Mouse (Mus musculus): ENCODE data around the gene A930004D18Rik. TPM values are rescaled to one million over a fixed set of nuclear protein-coding genes. Genes with fewer than 3 reads are reported as not detected.

The A930004D18Rik gene
- total and polyA plus RNA-seq, 3 experiments: 0.30 to 1.5 (median 0.65) TPM

GRCm38 (mm10) chr2:18032538-18032895 is 5.0 kb downstream of the A930004D18Rik start:
- Histone ChIP-seq H3K27me3 (ENCODE audit: insufficient read depth, low read length) (peaks cover 81% of the 10 kb centered on the region), H3K4me1 (ENCODE audit: insufficient read depth, low read depth, low read length) (peaks cover 28% of the 10 kb centered on the region), H3K36me3 (replicated peaks) (no peaks in the 10 kb centered on the region), H3K9me3 (replicated peaks) (no peaks in the 10 kb centered on the region), H3K4me3 (ENCODE audit: low read depth, low read length) (no peak overlapping the region)
- ATAC-seq (ENCODE audit: extremely low read depth, insufficient number of reproducible peaks, low FRiP score, poor library complexity, severe bottlenecking) (no peak), DNase-seq (ENCODE audit: low spot score) (no peak)
- no peak for TF ChIP-seq POLR2AphosphoS5 (IDR thresholded peaks at IDR 0.05; ENCODE audit: insufficient replicate concordance, low read depth, low read length)
- TF ChIP-seq CTCF (IDR thresholded peaks at IDR 0.05; ENCODE audit: low read depth, low read length): no peak
- TF ChIP-seq GATA1 (IDR thresholded peaks at IDR 0.05; ENCODE audit: borderline replicate concordance, low read length): no peak
- no peak for TF ChIP-seq TAL1 (conservative IDR thresholded peaks at IDR 0.05; ENCODE audit: low read depth, low read length)
- TF ChIP-seq GATA2 (IDR thresholded peaks at IDR 0.05; ENCODE audit: borderline replicate concordance, low read depth, low read length): no peak

DNA sequence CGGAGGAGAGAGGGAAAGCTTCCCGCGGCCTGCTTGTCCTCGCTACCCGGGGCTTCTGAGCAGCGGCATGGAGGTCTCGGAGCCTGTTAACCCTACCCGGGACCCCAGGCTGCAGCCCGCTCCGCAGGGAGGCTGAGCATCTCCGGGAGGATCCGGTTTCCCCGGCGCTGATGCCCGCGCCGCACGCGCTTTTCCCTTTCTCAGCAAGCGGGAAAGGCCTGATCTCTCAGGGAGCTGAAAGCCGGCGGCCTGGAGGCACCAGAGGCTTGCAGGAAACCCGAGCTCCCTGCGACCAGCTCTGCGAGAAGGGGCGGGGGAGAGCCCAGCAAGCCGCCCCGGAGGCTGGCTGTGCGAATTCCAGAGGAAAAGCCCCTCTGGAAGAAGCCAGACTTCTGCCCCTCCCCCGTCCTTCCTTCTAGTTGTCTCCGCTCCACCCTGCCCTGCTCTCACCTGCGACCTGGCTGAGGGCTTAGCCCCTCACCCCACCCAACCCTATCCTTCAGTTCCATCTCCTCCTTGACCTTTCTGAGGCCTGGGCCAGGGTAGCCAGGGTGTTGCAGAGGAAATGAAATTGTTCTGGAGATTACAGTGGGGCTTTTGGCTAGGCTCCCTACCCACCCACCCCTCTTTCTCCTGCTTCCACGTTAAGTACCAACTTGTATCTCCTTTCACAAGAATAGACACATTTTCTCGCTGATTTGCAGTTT is 5.6 kb downstream of the A930004D18Rik start:
- DNase-seq (ENCODE audit: low spot score) (no peak), ATAC-seq (ENCODE audit: extremely low read depth, insufficient number of reproducible peaks, low FRiP score, poor library complexity, severe bottlenecking) (no peak)
- no peaks in the 10 kb centered on the region for H3K9me3 ChIP-seq (replicated peaks)
- peak overlapping the region; percentile 31; the same call in 1 of the 2 replicates for H3K4me3 ChIP-seq (ENCODE audit: low read depth, low read length)
- peaks cover 79% of the 10 kb centered on the region for H3K27me3 ChIP-seq (ENCODE audit: insufficient read depth, low read length)
- H3K36me3 ChIP-seq (replicated peaks): no peaks in the 10 kb centered on the region
- H3K4me1 ChIP-seq (ENCODE audit: insufficient read depth, low read depth, low read length): peaks cover 32% of the 10 kb centered on the region
- TF ChIP-seq TAL1 (conservative IDR thresholded peaks at IDR 0.05; ENCODE audit: low read depth, low read length) (no peak), POLR2AphosphoS5 (IDR thresholded peaks at IDR 0.05; ENCODE audit: insufficient replicate concordance, low read depth, low read length) (no peak), GATA1 (IDR thresholded peaks at IDR 0.05; ENCODE audit: borderline replicate concordance, low read length) (no peak), GATA2 (IDR thresholded peaks at IDR 0.05; ENCODE audit: borderline replicate concordance, low read depth, low read length) (no peak), CTCF (IDR thresholded peaks at IDR 0.05; ENCODE audit: low read depth, low read length) (no peak)

DNA sequence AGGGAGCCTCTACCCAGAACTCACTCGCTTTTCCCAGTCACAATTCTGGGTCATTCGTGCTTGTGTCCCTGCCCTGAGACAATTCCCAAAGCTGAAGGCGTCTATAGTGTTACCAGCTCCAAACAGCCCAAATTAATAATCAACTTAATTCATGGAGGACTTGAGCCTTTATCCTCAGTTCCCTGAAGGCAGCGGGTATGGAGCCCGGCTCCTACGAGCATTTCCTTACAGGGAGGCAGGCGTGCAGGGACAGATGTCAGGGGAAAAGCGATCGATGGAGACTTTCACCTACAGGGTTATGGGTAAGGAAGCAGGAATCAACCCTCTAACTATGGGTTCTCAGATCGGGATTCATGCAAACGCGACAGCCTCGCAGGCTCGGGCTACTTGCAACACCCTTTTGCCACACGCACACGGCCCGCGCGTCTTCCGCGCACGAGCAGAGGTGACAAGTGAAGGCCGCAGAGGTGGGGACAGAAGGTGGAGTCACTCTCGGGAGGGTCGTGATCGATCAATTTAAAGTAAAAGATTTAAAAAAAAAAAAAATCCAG is 6.2 kb downstream of the A930004D18Rik start:
- TF ChIP-seq GATA1 (IDR thresholded peaks at IDR 0.05; ENCODE audit: borderline replicate concordance, low read length) (no peak), TAL1 (conservative IDR thresholded peaks at IDR 0.05; ENCODE audit: low read depth, low read length) (no peak), GATA2 (IDR thresholded peaks at IDR 0.05; ENCODE audit: borderline replicate concordance, low read depth, low read length) (no peak), POLR2AphosphoS5 (IDR thresholded peaks at IDR 0.05; ENCODE audit: insufficient replicate concordance, low read depth, low read length) (no peak), CTCF (IDR thresholded peaks at IDR 0.05; ENCODE audit: low read depth, low read length) (no peak)
- no peak for ATAC-seq (ENCODE audit: extremely low read depth, insufficient number of reproducible peaks, low FRiP score, poor library complexity, severe bottlenecking)
- no peak for DNase-seq (ENCODE audit: low spot score)
- Histone ChIP-seq H3K4me1 (ENCODE audit: insufficient read depth, low read depth, low read length) (peaks cover 39% of the 10 kb centered on the region), H3K36me3 (replicated peaks) (no peaks in the 10 kb centered on the region), H3K4me3 (ENCODE audit: low read depth, low read length) (peak overlapping the region; percentile 31; the same call in 1 of the 2 replicates), H3K9me3 (replicated peaks) (no peaks in the 10 kb centered on the region), H3K27me3 (ENCODE audit: insufficient read depth, low read length) (peaks cover 81% of the 10 kb centered on the region)

DNA sequence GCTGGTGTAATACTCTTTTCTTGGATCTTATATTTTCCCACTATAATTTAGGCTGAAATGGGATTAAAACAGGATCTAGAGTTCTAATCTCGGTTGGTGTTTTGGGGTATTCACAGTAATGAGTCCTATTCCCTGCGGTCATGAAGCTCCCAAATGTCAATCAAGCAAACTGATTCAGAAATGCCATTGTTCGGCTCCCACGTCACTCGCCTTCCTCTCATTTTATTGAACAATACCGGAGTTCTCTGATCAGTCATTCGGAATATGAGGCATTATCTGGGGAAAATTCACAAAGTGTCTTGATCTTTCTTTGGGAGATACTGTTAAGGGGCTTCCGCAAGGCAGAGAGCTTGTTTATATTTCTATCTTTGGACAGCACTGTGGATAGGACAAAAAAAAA is 7.0 kb downstream of the A930004D18Rik start:
- ATAC-seq (ENCODE audit: extremely low read depth, insufficient number of reproducible peaks, low FRiP score, poor library complexity, severe bottlenecking) (no peak), DNase-seq (ENCODE audit: low spot score) (no peak)
- peaks cover 84% of the 10 kb centered on the region for H3K27me3 ChIP-seq (ENCODE audit: insufficient read depth, low read length)
- no peaks in the 10 kb centered on the region for H3K36me3 ChIP-seq (replicated peaks)
- TF ChIP-seq POLR2AphosphoS5 (IDR thresholded peaks at IDR 0.05; ENCODE audit: insufficient replicate concordance, low read depth, low read length) (no peak), GATA2 (IDR thresholded peaks at IDR 0.05; ENCODE audit: borderline replicate concordance, low read depth, low read length) (no peak), TAL1 (conservative IDR thresholded peaks at IDR 0.05; ENCODE audit: low read depth, low read length) (no peak), CTCF (IDR thresholded peaks at IDR 0.05; ENCODE audit: low read depth, low read length) (no peak), GATA1 (IDR thresholded peaks at IDR 0.05; ENCODE audit: borderline replicate concordance, low read length) (no peak)
- peaks cover 46% of the 10 kb centered on the region for H3K4me1 ChIP-seq (ENCODE audit: insufficient read depth, low read depth, low read length)
- H3K4me3 ChIP-seq (ENCODE audit: low read depth, low read length): no peak overlapping the region
- H3K9me3 ChIP-seq (replicated peaks): no peaks in the 10 kb centered on the region

- no peaks in the 10 kb centered on the region for H3K36me3 ChIP-seq (replicated peaks)
- H3K4me1 ChIP-seq (ENCODE audit: insufficient read depth, low read depth, low read length): peaks cover 46% of the 10 kb centered on the region
- ATAC-seq (ENCODE audit: extremely low read depth, insufficient number of reproducible peaks, low FRiP score, poor library complexity, severe bottlenecking) (no peak), DNase-seq (ENCODE audit: low spot score) (no peak)
- no peaks in the 10 kb centered on the region for H3K9me3 ChIP-seq (replicated peaks)
- no peak overlapping the region for H3K4me3 ChIP-seq (ENCODE audit: low read depth, low read length)
- peaks cover 84% of the 10 kb centered on the region for H3K27me3 ChIP-seq (ENCODE audit: insufficient read depth, low read length)
- no peak for TF ChIP-seq CTCF (IDR thresholded peaks at IDR 0.05; ENCODE audit: low read depth, low read length)
- TF ChIP-seq GATA2 (IDR thresholded peaks at IDR 0.05; ENCODE audit: borderline replicate concordance, low read depth, low read length): no peak
- no peak for TF ChIP-seq GATA1 (IDR thresholded peaks at IDR 0.05; ENCODE audit: borderline replicate concordance, low read length)
- TF ChIP-seq TAL1 (conservative IDR thresholded peaks at IDR 0.05; ENCODE audit: low read depth, low read length): no peak
- no peak for TF ChIP-seq POLR2AphosphoS5 (IDR thresholded peaks at IDR 0.05; ENCODE audit: insufficient replicate concordance, low read depth, low read length)
Observed at GRCm38 (mm10) chr2:18029656-18030055, 7.9 kb downstream of the A930004D18Rik start.
